Mouse (Mus musculus): ENCODE measurements at regions not wholly inside any gene's neighbourhood (a gene's known extent, or its start where the extent isn't known, plus 50 kb on each side); places are given as distances from the start of the nearest gene placed in this dataset.

DNA sequence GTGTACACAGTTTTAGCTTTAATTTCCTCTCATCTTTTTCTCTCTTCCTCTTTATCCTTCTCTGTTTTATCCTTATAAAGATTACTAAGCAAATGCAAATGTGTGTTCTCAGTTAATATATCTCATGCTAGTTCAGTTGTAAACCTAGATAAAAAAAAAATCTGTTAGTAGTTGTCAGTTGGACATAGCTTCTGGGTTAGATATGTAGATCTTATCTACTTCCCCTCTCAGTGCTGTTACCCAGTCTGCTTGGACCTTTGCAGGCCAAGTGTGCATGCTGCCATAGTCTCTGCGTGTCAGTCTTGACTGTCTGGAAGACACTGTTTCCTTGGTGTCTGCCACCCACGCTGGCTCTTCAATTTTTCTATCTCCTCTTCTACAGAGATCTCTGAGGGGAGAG, 583.4 kb downstream of the Stpg2 start:
- H3K36me3 ChIP-seq (ENCODE audit: control insufficient read depth in 1 of 2, insufficient read depth in 2 of 2, low read length in 2 of 2) = peaks cover 0 to 16% of the 10 kb centered on the region in 2 experiments; a peak in 2 of 4 replicates

DNA sequence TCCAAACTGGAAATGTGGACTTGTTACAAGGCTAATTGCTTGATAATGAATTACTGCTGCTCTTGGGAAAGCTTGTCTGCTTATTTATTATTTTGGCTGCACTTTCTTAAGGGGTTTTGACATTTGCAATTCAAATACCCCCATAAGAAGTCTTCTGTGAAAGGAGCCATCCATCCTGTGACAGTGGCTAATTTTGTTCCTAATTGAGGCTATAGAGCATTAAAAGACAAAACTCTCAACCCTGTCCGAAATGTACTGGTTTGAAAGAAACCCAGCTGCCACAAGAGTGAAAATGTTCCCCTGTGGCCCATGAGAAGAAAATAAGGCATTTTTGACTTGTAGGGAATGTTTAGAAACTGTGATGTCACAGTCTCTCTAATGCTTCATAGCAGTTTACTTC, 591.2 kb downstream of the Stpg2 start:
- Histone ChIP-seq H3K4me1 (ENCODE audit: control insufficient read depth in 1 of 2, insufficient read depth in 2 of 2, low read length in 2 of 2) (no peaks in the 10 kb centered on the region), H3K9ac (ENCODE audit: control insufficient read depth, low read depth, low read length, poor library complexity, severe bottlenecking) (no peak overlapping the region), H3K27me3 (ENCODE audit: control insufficient read depth in 1 of 2, insufficient read depth in 2 of 2, low read length in 2 of 2) (no peaks in the 10 kb centered on the region), H3K9me3 (replicated peaks; ENCODE audit: insufficient read depth, low read length) (no peaks in the 10 kb centered on the region), H3K27ac (ENCODE audit: control insufficient read depth, low read depth, low read length) (no peak overlapping the region), H3K79me2 (ENCODE audit: control insufficient read depth, insufficient read depth, low read length, poor library complexity) (no peaks in the 10 kb centered on the region), H3K36me3 (ENCODE audit: control insufficient read depth in 1 of 2, insufficient read depth in 2 of 2, low read length in 2 of 2) (no peaks in the 10 kb centered on the region), H3K4me3 (ENCODE audit: control insufficient read depth in 1 of 2, insufficient read depth in 1 of 2, low read depth in 2 of 2, low read length in 2 of 2) (no peak overlapping the region)
- no peak for DNase-seq (ENCODE audit: low read depth, low spot score)
- TF ChIP-seq SMC3 (IDR thresholded peaks at IDR 0.05; ENCODE audit: low read depth, low read length) (no peak), BHLHE40 (IDR thresholded peaks at IDR 0.05; ENCODE audit: borderline replicate concordance, low read depth, low read length) (no peak), TBP (IDR thresholded peaks at IDR 0.05; ENCODE audit: low read depth, low read length) (no peak), JUND (IDR thresholded peaks at IDR 0.05; ENCODE audit: low read depth, low read length) (no peak), NRF1 (IDR thresholded peaks at IDR 0.05; ENCODE audit: insufficient read depth, low read depth, low read length, poor library complexity, severe bottlenecking) (no peak), MYB (IDR thresholded peaks at IDR 0.05; ENCODE audit: low read depth, low read length) (no peak), GATA1 (IDR thresholded peaks at IDR 0.05; ENCODE audit: low read depth, low read length) (no peak), NELFE (IDR thresholded peaks at IDR 0.05; ENCODE audit: low read depth, low read length) (no peak), ZNF384 (IDR thresholded peaks at IDR 0.05; ENCODE audit: low read depth, low read length) (no peak), CHD2 (IDR thresholded peaks at IDR 0.05; ENCODE audit: low read length) (no peak), KAT2A (conservative IDR thresholded peaks at IDR 0.05; ENCODE audit: low read depth, low read length) (no peak), SIN3A (IDR thresholded peaks at IDR 0.05; ENCODE audit: low read length) (no peak), USF1 (IDR thresholded peaks at IDR 0.05; ENCODE audit: low read depth, low read length) (no peak), TAL1 (IDR thresholded peaks at IDR 0.05; ENCODE audit: low read length) (no peak), MAFK (IDR thresholded peaks at IDR 0.05; ENCODE audit: borderline replicate concordance, low read depth, low read length) (no peak), POLR2A (IDR thresholded peaks at IDR 0.05; ENCODE audit: control insufficient read depth in 1 of 2, insufficient read depth in 1 of 2, low read depth in 1 of 2, low read length in 2 of 2, poor library complexity in 1 of 2) (no peak)

More for the DNA sequence above, 583.4 kb downstream of the Stpg2 start:
- Histone ChIP-seq H3K9me3 (replicated peaks; ENCODE audit: insufficient read depth, low read length) (no peaks in the 10 kb centered on the region), H3K79me2 (ENCODE audit: control insufficient read depth, insufficient read depth, low read length, poor library complexity) (no peaks in the 10 kb centered on the region), H3K27ac (ENCODE audit: control insufficient read depth, low read depth, low read length) (peak overlapping the region; percentile 54), H3K9ac (ENCODE audit: control insufficient read depth, low read depth, low read length, poor library complexity, severe bottlenecking) (no peak overlapping the region), H3K27me3 (ENCODE audit: control insufficient read depth in 1 of 2, insufficient read depth in 2 of 2, low read length in 2 of 2) (no peaks in the 10 kb centered on the region), H3K4me1 (ENCODE audit: control insufficient read depth in 1 of 2, insufficient read depth in 2 of 2, low read length in 2 of 2) (peaks cover 8 to 17% of the 10 kb centered on the region in 2 experiments), H3K4me3 (ENCODE audit: control insufficient read depth in 1 of 2, insufficient read depth in 1 of 2, low read depth in 2 of 2, low read length in 2 of 2) (no peak overlapping the region)
- TF ChIP-seq JUND (IDR thresholded peaks at IDR 0.05; ENCODE audit: low read depth, low read length) (no peak), NELFE (IDR thresholded peaks at IDR 0.05; ENCODE audit: low read depth, low read length) (no peak), NRF1 (IDR thresholded peaks at IDR 0.05; ENCODE audit: insufficient read depth, low read depth, low read length, poor library complexity, severe bottlenecking) (no peak), ZC3H11A (IDR thresholded peaks at IDR 0.05; ENCODE audit: low read depth, low read length) (no peak), UBTF (IDR thresholded peaks at IDR 0.05; ENCODE audit: borderline replicate concordance, insufficient read depth, low read depth, low read length) (no peak), MYB (IDR thresholded peaks at IDR 0.05; ENCODE audit: low read depth, low read length) (peak; percentile 86), RAD21 (IDR thresholded peaks at IDR 0.05; ENCODE audit: low read depth, low read length) (no peak), USF2 (IDR thresholded peaks at IDR 0.05; ENCODE audit: borderline replicate concordance in 1 of 2, insufficient read depth in 1 of 2, low read depth in 1 of 2, low read length in 2 of 2) (no peak), ZKSCAN1 (IDR thresholded peaks at IDR 0.05; ENCODE audit: low read depth, low read length) (no peak), CHD1 (IDR thresholded peaks at IDR 0.05; ENCODE audit: low read depth, low read length) (no peak), TCF12 (IDR thresholded peaks at IDR 0.05; ENCODE audit: low read depth, low read length) (peak; percentile 73), MEF2A (IDR thresholded peaks at IDR 0.05; ENCODE audit: extremely low read depth, insufficient replicate concordance, low read depth, low read length, poor library complexity, severe bottlenecking) (no peak), TBP (IDR thresholded peaks at IDR 0.05; ENCODE audit: low read depth, low read length) (no peak), POLR2A (IDR thresholded peaks at IDR 0.05; ENCODE audit: control insufficient read depth in 1 of 2, insufficient read depth in 1 of 2, low read depth in 1 of 2, low read length in 2 of 2, poor library complexity in 1 of 2) (no peak), SMC3 (IDR thresholded peaks at IDR 0.05; ENCODE audit: low read depth, low read length) (no peak), MAFK (IDR thresholded peaks at IDR 0.05; ENCODE audit: borderline replicate concordance, low read depth, low read length) (no peak), GATA1 (IDR thresholded peaks at IDR 0.05; ENCODE audit: low read depth, low read length) (peak; percentile 72), ETS1 (IDR thresholded peaks at IDR 0.05; ENCODE audit: low read depth, low read length) (peak; percentile 50; the same call in 1 of the 2 replicates), SIN3A (IDR thresholded peaks at IDR 0.05; ENCODE audit: low read length) (no peak), USF1 (IDR thresholded peaks at IDR 0.05; ENCODE audit: low read depth, low read length) (no peak), CHD2 (IDR thresholded peaks at IDR 0.05; ENCODE audit: low read length) (no peak), ELF1 (IDR thresholded peaks at IDR 0.05; ENCODE audit: low read depth, low read length) (no peak), ZNF384 (IDR thresholded peaks at IDR 0.05; ENCODE audit: low read depth, low read length) (0 out of 2 replicates have a peak, but pooled peaks have one; percentile 9), GABPA (IDR thresholded peaks at IDR 0.05; ENCODE audit: low read depth, low read length) (no peak), ZMIZ1 (IDR thresholded peaks at IDR 0.05; ENCODE audit: low read depth, low read length) (no peak), TAL1 (IDR thresholded peaks at IDR 0.05; ENCODE audit: low read length) (no peak), KAT2A (conservative IDR thresholded peaks at IDR 0.05; ENCODE audit: low read depth, low read length) (no peak), E2F4 (IDR thresholded peaks at IDR 0.05; ENCODE audit: borderline replicate concordance, low read depth, low read length) (no peak), MYC (IDR thresholded peaks at IDR 0.05; ENCODE audit: low read depth, low read length) (no peak), EP300 (IDR thresholded peaks at IDR 0.05; ENCODE audit: low read depth in 1 of 2, low read length in 2 of 2) (peak; percentile 85 to 88), POLR2AphosphoS5 (IDR thresholded peaks at IDR 0.05; ENCODE audit: borderline replicate concordance, low read depth, low read length) (no peak), MAX (IDR thresholded peaks at IDR 0.05; ENCODE audit: low read length) (no peak), CTCF (IDR thresholded peaks at IDR 0.05 in 2 of 3, conservative IDR thresholded peaks at IDR 0.05 in 1 of 3; ENCODE audit: control insufficient read depth in 1 of 3, insufficient read depth in 1 of 3, low read depth in 2 of 3, low read length in 3 of 3, poor library complexity in 1 of 3, severe bottlenecking in 1 of 3) (no peak), MAZ (IDR thresholded peaks at IDR 0.05; ENCODE audit: low read depth, low read length) (no peak), RCOR1 (IDR thresholded peaks at IDR 0.05; ENCODE audit: low read depth, low read length) (peak; percentile 68), BHLHE40 (IDR thresholded peaks at IDR 0.05; ENCODE audit: borderline replicate concordance, low read depth, low read length) (no peak), POLR2AphosphoS2 (IDR thresholded peaks at IDR 0.05; ENCODE audit: low read length) (no peak), MXI1 (IDR thresholded peaks at IDR 0.05; ENCODE audit: low read depth, low read length) (no peak), HCFC1 (IDR thresholded peaks at IDR 0.05; ENCODE audit: low read depth, low read length) (no peak)
- DNase-seq (ENCODE audit: low read depth, low spot score) = peak; percentile 23

All from MEL (cell line).